Mouse (Mus musculus): ENCODE data around the gene Rab36. TPM values are rescaled to one million over a fixed set of nuclear protein-coding genes. Genes with fewer than 3 reads are reported as not detected.

Rab36 gene
- polyA plus RNA-seq, 1 experiment, result 1.4 TPM

GRCm38 (mm10) chr10:75094338-75094737 is 57.5 kb downstream of the Rab36 start:
- H3K27me3 ChIP-seq (ENCODE audit: control insufficient read depth, insufficient read depth, low read length), result no peaks in the 10 kb centered on the region
- H3K4me3 ChIP-seq (ENCODE audit: control insufficient read depth, insufficient read depth, low read length), result no peak overlapping the region
- 100% methylated on average over 1 of the region's 1 CpGs for WGBS
- H3K36me3 ChIP-seq (ENCODE audit: control insufficient read depth, insufficient read depth, low read length), result no peaks in the 10 kb centered on the region
- H3K27ac ChIP-seq (ENCODE audit: control insufficient read depth, insufficient read depth, low read length), result no peak overlapping the region
- no peak for TF ChIP-seq CTCF (IDR thresholded peaks at IDR 0.05; ENCODE audit: borderline replicate concordance, control insufficient read depth, extremely low read depth, insufficient read depth, low read length, poor library complexity)
- no peaks in the 10 kb centered on the region for H3K4me1 ChIP-seq (replicated peaks; ENCODE audit: control insufficient read depth, insufficient read depth, low read length)
- DNase-seq, result no peak

GRCm38 (mm10) chr10:75095216-75095615 is 58.4 kb downstream of the Rab36 start:
- TF ChIP-seq CTCF (IDR thresholded peaks at IDR 0.05; ENCODE audit: borderline replicate concordance, control insufficient read depth, extremely low read depth, insufficient read depth, low read length, poor library complexity), result no peak
- no peak for TF ChIP-seq POLR2A (IDR thresholded peaks at IDR 0.05; ENCODE audit: control insufficient read depth, extremely low read depth, insufficient read depth, low read length, poor library complexity)
- no peak overlapping the region for H3K4me3 ChIP-seq (ENCODE audit: control insufficient read depth, insufficient read depth, low read length)
- no peak overlapping the region for H3K27ac ChIP-seq (ENCODE audit: control insufficient read depth, insufficient read depth, low read length)
- no peak for DNase-seq
- no peaks in the 10 kb centered on the region for H3K27me3 ChIP-seq (ENCODE audit: control insufficient read depth, insufficient read depth, low read length)
- no peaks in the 10 kb centered on the region for H3K4me1 ChIP-seq (replicated peaks; ENCODE audit: control insufficient read depth, insufficient read depth, low read length)
- H3K36me3 ChIP-seq (ENCODE audit: control insufficient read depth, insufficient read depth, low read length), result no peaks in the 10 kb centered on the region
- WGBS, result over 99% methylated on average over 7 of the region's 7 CpGs

- H3K4me3 ChIP-seq (ENCODE audit: control insufficient read depth, insufficient read depth, low read length), result no peak overlapping the region
- no peak for TF ChIP-seq POLR2A (IDR thresholded peaks at IDR 0.05; ENCODE audit: control insufficient read depth, extremely low read depth, insufficient read depth, low read length, poor library complexity)
- TF ChIP-seq CTCF (IDR thresholded peaks at IDR 0.05; ENCODE audit: borderline replicate concordance, control insufficient read depth, extremely low read depth, insufficient read depth, low read length, poor library complexity), result no peak
- no peak for DNase-seq
- H3K36me3 ChIP-seq (ENCODE audit: control insufficient read depth, insufficient read depth, low read length), result no peaks in the 10 kb centered on the region
- H3K4me1 ChIP-seq (replicated peaks; ENCODE audit: control insufficient read depth, insufficient read depth, low read length), result peaks cover 10% of the 10 kb centered on the region
- WGBS, result 80% methylated on average over 10 of the region's 10 CpGs
- no peaks in the 10 kb centered on the region for H3K27me3 ChIP-seq (ENCODE audit: control insufficient read depth, insufficient read depth, low read length)
- H3K27ac ChIP-seq (ENCODE audit: control insufficient read depth, insufficient read depth, low read length), result no peak overlapping the region
Observed at GRCm38 (mm10) chr10:75098446-75099183, 61.8 kb downstream of the Rab36 start.

- H3K27ac ChIP-seq (ENCODE audit: control insufficient read depth, insufficient read depth, low read length), result no peak overlapping the region
- H3K4me3 ChIP-seq (ENCODE audit: control insufficient read depth, insufficient read depth, low read length), result no peak overlapping the region
- H3K27me3 ChIP-seq (ENCODE audit: control insufficient read depth, insufficient read depth, low read length), result no peaks in the 10 kb centered on the region
- H3K4me1 ChIP-seq (replicated peaks; ENCODE audit: control insufficient read depth, insufficient read depth, low read length), result peaks cover 22% of the 10 kb centered on the region
- TF ChIP-seq CTCF (IDR thresholded peaks at IDR 0.05; ENCODE audit: borderline replicate concordance, control insufficient read depth, extremely low read depth, insufficient read depth, low read length, poor library complexity) (no peak), POLR2A (IDR thresholded peaks at IDR 0.05; ENCODE audit: control insufficient read depth, extremely low read depth, insufficient read depth, low read length, poor library complexity) (no peak)
- 91% methylated on average over 7 of the region's 7 CpGs for WGBS
- H3K36me3 ChIP-seq (ENCODE audit: control insufficient read depth, insufficient read depth, low read length), result no peaks in the 10 kb centered on the region
- no peak for DNase-seq
Observed at GRCm38 (mm10) chr10:75100298-75100697, 63.4 kb downstream of the Rab36 start.

- peaks cover 29% of the 10 kb centered on the region for H3K4me1 ChIP-seq (replicated peaks; ENCODE audit: control insufficient read depth, insufficient read depth, low read length)
- DNase-seq, result no peak
- H3K4me3 ChIP-seq (ENCODE audit: control insufficient read depth, insufficient read depth, low read length), result no peak overlapping the region
- 72% methylated on average over 2 of the region's 2 CpGs for whole genome bisulfite sequencing
- TF ChIP-seq POLR2A (IDR thresholded peaks at IDR 0.05; ENCODE audit: control insufficient read depth, extremely low read depth, insufficient read depth, low read length, poor library complexity) (no peak), CTCF (IDR thresholded peaks at IDR 0.05; ENCODE audit: borderline replicate concordance, control insufficient read depth, extremely low read depth, insufficient read depth, low read length, poor library complexity) (no peak)
- no peak overlapping the region for H3K27ac ChIP-seq (ENCODE audit: control insufficient read depth, insufficient read depth, low read length)
- H3K27me3 ChIP-seq (ENCODE audit: control insufficient read depth, insufficient read depth, low read length), result no peaks in the 10 kb centered on the region
- no peaks in the 10 kb centered on the region for H3K36me3 ChIP-seq (ENCODE audit: control insufficient read depth, insufficient read depth, low read length)
Observed at GRCm38 (mm10) chr10:75103502-75103901, 66.6 kb downstream of the Rab36 start.

Other genes with a start within 250 kb of the Rab36 start
- gene Gnaz, start 69.9 kb upstream of the Rab36 start, polyA plus RNA-seq (2012; rRNA removed), result 0.42 and 0.58 TPM in 2 replicates
- gene Rsph14, start 4.5 kb upstream of the Rab36 start, polyA plus RNA-seq (2012; rRNA removed), result not detected in 2 replicates
- 20.8 and 22.7 TPM in 2 replicates for gene Bcr, start 23.5 kb downstream of the Rab36 start, polyA plus RNA-seq (2012; rRNA removed)
- gene Specc1l, start 175.0 kb downstream of the Rab36 start, polyA plus RNA-seq (2012; rRNA removed), result 25.9 and 31.6 TPM in 2 replicates